Mouse (Mus musculus): ENCODE measurements at regions not wholly inside any gene's neighbourhood (a gene's known extent, or its start where the extent isn't known, plus 50 kb on each side); places are given as distances from the start of the nearest gene placed in this dataset.

GRCm38 (mm10) chr17:79414006-79414405 is 59.1 kb upstream of the Cdc42ep3 start:
- 92% methylated on average over 7 of the region's 7 CpGs for WGBS
- H3K4me3 ChIP-seq: no peak overlapping the region

GRCm38 (mm10) chr17:79417953-79418352 is 63.1 kb upstream of the Cdc42ep3 start:
- no peak for DNase-seq (ENCODE audit: low spot score)
- Histone ChIP-seq H3K4me3 (no peak overlapping the region), H3K36me3 (no peaks in the 10 kb centered on the region), H3K27ac (no peak overlapping the region), H3K9me3 (no peaks in the 10 kb centered on the region), H3K27me3 (ENCODE audit: insufficient read depth, poor library complexity, severe bottlenecking) (no peaks in the 10 kb centered on the region), H3K4me1 (replicated peaks) (no peaks in the 10 kb centered on the region)
- WGBS: 94% methylated on average over 1 of the region's 1 CpGs

More at GRCm38 (mm10) chr17:79414006-79414405, 59.1 kb upstream of the Cdc42ep3 start:
- H3K4me1 ChIP-seq (replicated peaks): no peaks in the 10 kb centered on the region
- no peaks in the 10 kb centered on the region for H3K27me3 ChIP-seq (ENCODE audit: insufficient read depth, poor library complexity, severe bottlenecking)
- no peaks in the 10 kb centered on the region for H3K9me3 ChIP-seq
- no peak for DNase-seq (ENCODE audit: low spot score)
- H3K27ac ChIP-seq: no peak overlapping the region
- no peaks in the 10 kb centered on the region for H3K36me3 ChIP-seq

- H3K27ac ChIP-seq: no peak overlapping the region
- DNase-seq (ENCODE audit: low spot score): no peak
- H3K4me3 ChIP-seq: no peak overlapping the region
- no peaks in the 10 kb centered on the region for H3K9me3 ChIP-seq
- H3K36me3 ChIP-seq: no peaks in the 10 kb centered on the region
- H3K4me1 ChIP-seq (replicated peaks): no peaks in the 10 kb centered on the region
- no peaks in the 10 kb centered on the region for H3K27me3 ChIP-seq (ENCODE audit: insufficient read depth, poor library complexity, severe bottlenecking)
- whole genome bisulfite sequencing: 79% methylated on average over 7 of the region's 7 CpGs
Measured at GRCm38 (mm10) chr17:79421618-79422017, 66.7 kb upstream of the Cdc42ep3 start.

GRCm38 (mm10) chr17:79439182-79439581 is 84.3 kb upstream of the Cdc42ep3 start:
- no peak for DNase-seq (ENCODE audit: low spot score)
- no peak overlapping the region for H3K4me3 ChIP-seq
- no peaks in the 10 kb centered on the region for H3K4me1 ChIP-seq (replicated peaks)
- no peaks in the 10 kb centered on the region for H3K9me3 ChIP-seq
- no peaks in the 10 kb centered on the region for H3K27me3 ChIP-seq (ENCODE audit: insufficient read depth, poor library complexity, severe bottlenecking)
- H3K36me3 ChIP-seq: no peaks in the 10 kb centered on the region
- H3K27ac ChIP-seq: no peak overlapping the region

- H3K36me3 ChIP-seq: no peaks in the 10 kb centered on the region
- DNase-seq (ENCODE audit: low spot score): no peak
- no peaks in the 10 kb centered on the region for H3K27me3 ChIP-seq (ENCODE audit: insufficient read depth, poor library complexity, severe bottlenecking)
- H3K4me3 ChIP-seq: no peak overlapping the region
- WGBS: 93% methylated on average over 3 of the region's 3 CpGs
- H3K4me1 ChIP-seq (replicated peaks): no peaks in the 10 kb centered on the region
- H3K9me3 ChIP-seq: no peaks in the 10 kb centered on the region
- no peak overlapping the region for H3K27ac ChIP-seq
Measured at GRCm38 (mm10) chr17:79442507-79443115, 87.7 kb upstream of the Cdc42ep3 start.

- no peaks in the 10 kb centered on the region for H3K36me3 ChIP-seq
- no peaks in the 10 kb centered on the region for H3K27me3 ChIP-seq (ENCODE audit: insufficient read depth, poor library complexity, severe bottlenecking)
- H3K27ac ChIP-seq: no peak overlapping the region
- WGBS: 91% methylated on average over 6 of the region's 6 CpGs
- H3K9me3 ChIP-seq: no peaks in the 10 kb centered on the region
- peaks cover 8% of the 10 kb centered on the region; the same call in 1 of the 2 replicates for H3K4me1 ChIP-seq (replicated peaks)
- no peak overlapping the region for H3K4me3 ChIP-seq
- DNase-seq (ENCODE audit: low spot score): no peak
Measured at GRCm38 (mm10) chr17:79447170-79447569, 92.3 kb upstream of the Cdc42ep3 start.

- Histone ChIP-seq H3K4me3 (no peak overlapping the region), H3K27me3 (ENCODE audit: insufficient read depth, poor library complexity, severe bottlenecking) (no peaks in the 10 kb centered on the region), H3K9me3 (no peaks in the 10 kb centered on the region), H3K36me3 (no peaks in the 10 kb centered on the region), H3K27ac (no peak overlapping the region), H3K4me1 (replicated peaks) (peaks cover 22% of the 10 kb centered on the region)
- WGBS: 37% methylated on average over 12 of the region's 12 CpGs
- no peak for DNase-seq (ENCODE audit: low spot score)
Measured at GRCm38 (mm10) chr17:79451141-79451860, 96.4 kb upstream of the Cdc42ep3 start.

- Histone ChIP-seq H3K27me3 (ENCODE audit: insufficient read depth, poor library complexity, severe bottlenecking) (no peaks in the 10 kb centered on the region), H3K4me1 (replicated peaks) (peaks cover 34% of the 10 kb centered on the region), H3K4me3 (no peak overlapping the region), H3K27ac (no peak overlapping the region), H3K9me3 (no peaks in the 10 kb centered on the region), H3K36me3 (no peaks in the 10 kb centered on the region)
- no peak for DNase-seq (ENCODE audit: low spot score)
- WGBS: 84% methylated on average over 1 of the region's 1 CpGs
Measured at GRCm38 (mm10) chr17:79453825-79454224, 98.9 kb upstream of the Cdc42ep3 start.

GRCm38 (mm10) chr17:79454526-79454925 is 99.6 kb upstream of the Cdc42ep3 start:
- peak; percentile 32 for DNase-seq (ENCODE audit: low spot score)
- H3K27me3 ChIP-seq (ENCODE audit: insufficient read depth, poor library complexity, severe bottlenecking): no peaks in the 10 kb centered on the region
- H3K27ac ChIP-seq: peak overlapping the region; percentile 35; the same call in 1 of the 2 replicates
- peaks cover 34% of the 10 kb centered on the region for H3K4me1 ChIP-seq (replicated peaks)
- no peaks in the 10 kb centered on the region for H3K36me3 ChIP-seq
- 23% methylated on average over 5 of the region's 5 CpGs for WGBS
- H3K4me3 ChIP-seq: no peak overlapping the region
- no peaks in the 10 kb centered on the region for H3K9me3 ChIP-seq

- peak overlapping the region; percentile 35; the same call in 1 of the 2 replicates for H3K27ac ChIP-seq
- no peak overlapping the region for H3K4me3 ChIP-seq
- H3K9me3 ChIP-seq: no peaks in the 10 kb centered on the region
- peaks cover 34% of the 10 kb centered on the region for H3K4me1 ChIP-seq (replicated peaks)
- H3K27me3 ChIP-seq (ENCODE audit: insufficient read depth, poor library complexity, severe bottlenecking): no peaks in the 10 kb centered on the region
- DNase-seq (ENCODE audit: low spot score): no peak
- H3K36me3 ChIP-seq: no peaks in the 10 kb centered on the region
- 78% methylated on average over 7 of the region's 7 CpGs for WGBS
Measured at GRCm38 (mm10) chr17:79455229-79455628, 100.3 kb upstream of the Cdc42ep3 start.

- no peak overlapping the region for H3K4me3 ChIP-seq
- no peaks in the 10 kb centered on the region for H3K9me3 ChIP-seq
- no peak overlapping the region for H3K27ac ChIP-seq
- no peaks in the 10 kb centered on the region for H3K36me3 ChIP-seq
- WGBS: 29% methylated on average over 5 of the region's 5 CpGs
- peak; percentile 34 for DNase-seq (ENCODE audit: low spot score)
- no peaks in the 10 kb centered on the region for H3K27me3 ChIP-seq (ENCODE audit: insufficient read depth, poor library complexity, severe bottlenecking)
- H3K4me1 ChIP-seq (replicated peaks): peaks cover 26% of the 10 kb centered on the region
Measured at GRCm38 (mm10) chr17:79457636-79458035, 102.7 kb upstream of the Cdc42ep3 start.

GRCm38 (mm10) chr17:79461681-79462091 is 106.8 kb upstream of the Cdc42ep3 start:
- Histone ChIP-seq H3K4me1 (replicated peaks) (peaks cover 11% of the 10 kb centered on the region), H3K27ac (no peak overlapping the region), H3K4me3 (no peak overlapping the region), H3K27me3 (ENCODE audit: insufficient read depth, poor library complexity, severe bottlenecking) (no peaks in the 10 kb centered on the region), H3K9me3 (no peaks in the 10 kb centered on the region), H3K36me3 (no peaks in the 10 kb centered on the region)
- WGBS: 78% methylated on average over 3 of the region's 3 CpGs
- DNase-seq (ENCODE audit: low spot score): no peak

GRCm38 (mm10) chr17:79463074-79463694 is 108.3 kb upstream of the Cdc42ep3 start:
- Histone ChIP-seq H3K4me3 (no peak overlapping the region), H3K4me1 (replicated peaks) (0 out of 2 replicates have a peak, but pooled peaks cover under 1% of the 10 kb centered on the region), H3K27ac (no peak overlapping the region), H3K9me3 (no peaks in the 10 kb centered on the region), H3K27me3 (ENCODE audit: insufficient read depth, poor library complexity, severe bottlenecking) (no peaks in the 10 kb centered on the region), H3K36me3 (no peaks in the 10 kb centered on the region)
- 91% methylated on average over 10 of the region's 10 CpGs for WGBS
- DNase-seq (ENCODE audit: low spot score): no peak

All from hindbrain, embryonic 10.5 days (tissue).